Mouse (Mus musculus) mouse embryonic stem cell (cell line): ENCODE data around the gene Gm28171.
"Not testable (repeated sequence)": the region's sequence is repeated elsewhere in the genome, so short reads cannot be mapped to it uniquely, and the experiment has no call there.

Experiments used
- in situ Hi-C, 2 experiments: fragments of 300-500 bp; cut with MboI; formaldehyde crosslinking; loops; 1 replicate in 1 of 2; 3 replicates in 1 of 2; pipeline ENCODE4 v1.14.3; 2019 to 2020; ENCODE audit warnings: low sequenced_read_pairs in 2 of 2, low pct_unique_long_range_greater_than_20kb in 1 of 2, mixed read lengths in 1 of 2; ENCODE audit not compliant: unreplicated experiment in 1 of 2

Gm28171 gene

GRCm38 (mm10) chrY:5793095-5793494 is at the start of gene Gm28171:
Gm28171 (plus strand) TSS chrY:5793395.
- in situ Hi-C loops, result not testable (repeated sequence)
